Mouse (Mus musculus) hindbrain, embryonic 14.5 days (tissue): ENCODE results near the gene Nav2. TPM values are rescaled to one million over a fixed set of nuclear protein-coding genes. Genes with fewer than 3 reads are reported as not detected.

Experiments
- ATAC-seq: fragments of 200-750 bp; cut with Nextera tagmentation; 2 replicates; pipeline ENCODE4 v1.8.0; 2017; ENCODE audit warnings: moderate number of reproducible peaks, mild to moderate bottlenecking, moderate TSS enrichment, moderate library complexity; ENCODE audit not compliant: low FRiP score
- DNase-seq: peaks from one replicate; pipeline ENCODE4 v3.0.0-alpha.2; 2015; ENCODE audit warnings: low spot score
- H3K27ac ChIP-seq: fragments of 300-500 bp; sonication (generic); 2 replicates; pipeline ENCODE4 v1.5.1; 2014; ENCODE audit warnings: mild to moderate bottlenecking, moderate library complexity
- H3K27me3 ChIP-seq: fragments of 300-500 bp; sonication (generic); 2 replicates; pipeline ENCODE4 v1.6.1; 2014; ENCODE audit warnings: mild to moderate bottlenecking, low read length, mixed read lengths; ENCODE audit not compliant: control insufficient read depth, insufficient read depth
- H3K36me3 ChIP-seq: fragments of 300-500 bp; sonication (generic); replicated peaks from 2 replicates; pipeline ENCODE4 v1.6.1; 2014; ENCODE audit not compliant: control insufficient read depth, insufficient read depth
- H3K4me1 ChIP-seq: fragments of 300-500 bp; sonication (generic); replicated peaks from 2 replicates; pipeline ENCODE4 v1.6.1; 2014; ENCODE audit warnings: antibody characterized with exemption, low read length, mixed read lengths; ENCODE audit not compliant: control insufficient read depth, insufficient read depth
- H3K4me2 ChIP-seq: fragments of 300-500 bp; sonication (generic); replicated peaks from 2 replicates; pipeline ENCODE4 v1.6.1; 2014; ENCODE audit warnings: mild to moderate bottlenecking, moderate library complexity
- H3K4me3 ChIP-seq: fragments of 300-500 bp; sonication (generic); replicated peaks from 2 replicates; pipeline ENCODE4 v1.5.1; 2014; ENCODE audit warnings: mild to moderate bottlenecking, low read length
- H3K9ac ChIP-seq: fragments of 300-500 bp; sonication (generic); 2 replicates; pipeline ENCODE4 v1.6.1; 2014
- H3K9me3 ChIP-seq: fragments of 300-500 bp; sonication (generic); 2 replicates; pipeline ENCODE4 v1.6.1; 2016; ENCODE audit warnings: low read length; ENCODE audit not compliant: control insufficient read depth
- WGBS: fragments of 180-500 bp; shearing (Covaris S2); extraction: QIAGEN DNeasy Blood & Tissue Kit; methylation state at CpG from one replicate; pipeline ENCODE4 v1.1.7; 2014; 5-methylcytosine and 5-hydroxymethylcytosine counted together
- polyA plus RNA-seq: library from polyadenylated mRNA; unstranded; fragments of >200 nt; fragmentation: Nextera tagmentation; extraction: Ambion mirVana; gene quantifications from 2 replicates; pipeline ENCODE4 v1.2.1, GENCODE M21; 2014

Gene Nav2
- polyA plus RNA-seq, 1 experiment from 2014 or later, result 28.2 TPM

DNA sequence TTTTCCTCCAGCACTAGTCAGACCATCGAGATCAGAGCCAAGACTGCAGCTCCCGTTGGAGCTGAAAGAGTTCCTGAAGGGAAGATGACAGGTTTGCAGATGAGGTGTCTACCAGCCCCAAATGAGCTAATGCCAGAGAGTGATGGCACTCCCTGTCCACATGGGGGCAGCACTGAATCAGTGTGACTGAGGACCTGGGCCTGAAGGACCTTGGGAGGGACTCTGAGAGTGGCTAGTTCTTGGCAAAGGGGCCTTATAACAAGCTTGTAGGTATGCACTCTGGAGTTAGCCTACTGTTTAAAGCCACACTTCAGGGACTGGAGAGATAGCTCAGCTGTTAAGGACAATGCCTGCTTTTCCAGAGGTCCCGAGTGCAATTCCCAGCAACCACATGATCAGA is 217.0 kb downstream of the Nav2 start:
- 34% methylated on average over 3 of the region's 3 CpGs for WGBS
- ATAC-seq (no peak), DNase-seq (peak; percentile 73)
- Histone ChIP-seq H3K27me3 (no peaks in the 10 kb centered on the region), H3K9ac (no peak overlapping the region), H3K4me1 (peaks cover 7% of the 10 kb centered on the region), H3K36me3 (no peaks in the 10 kb centered on the region), H3K9me3 (no peaks in the 10 kb centered on the region), H3K27ac (no peak overlapping the region), H3K4me2 (no peak overlapping the region), H3K4me3 (no peak overlapping the region)

DNA sequence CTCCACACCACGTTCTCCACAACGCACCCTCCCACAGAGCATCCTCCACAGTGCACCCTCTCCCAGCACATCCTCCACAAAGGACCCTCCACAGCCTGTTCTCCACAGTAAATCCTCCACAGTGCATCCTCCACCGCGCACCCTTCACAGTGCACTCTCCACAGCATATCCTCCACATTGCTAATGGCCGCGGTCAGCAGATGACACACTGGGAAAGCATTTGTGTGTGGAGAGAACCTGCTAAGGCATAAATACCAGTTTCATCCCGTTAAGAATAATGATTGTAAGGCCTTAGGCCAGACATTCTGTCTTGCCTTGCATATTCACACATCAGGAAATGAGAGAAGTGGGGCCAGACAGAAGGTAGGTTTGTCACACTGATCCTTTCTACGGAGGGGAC is 219.7 kb downstream of the Nav2 start:
- H3K4me1 ChIP-seq, result peaks cover 4% of the 10 kb centered on the region; the same call in 1 of the 2 replicates
- H3K9ac ChIP-seq, result no peak overlapping the region
- DNase-seq (no peak), ATAC-seq (no peak)
- no peaks in the 10 kb centered on the region for H3K9me3 ChIP-seq
- no peak overlapping the region for H3K4me3 ChIP-seq
- no peak overlapping the region for H3K4me2 ChIP-seq
- WGBS, result 89% methylated on average over 8 of the region's 8 CpGs
- no peaks in the 10 kb centered on the region for H3K27me3 ChIP-seq
- H3K27ac ChIP-seq, result no peak overlapping the region
- no peaks in the 10 kb centered on the region for H3K36me3 ChIP-seq

DNA sequence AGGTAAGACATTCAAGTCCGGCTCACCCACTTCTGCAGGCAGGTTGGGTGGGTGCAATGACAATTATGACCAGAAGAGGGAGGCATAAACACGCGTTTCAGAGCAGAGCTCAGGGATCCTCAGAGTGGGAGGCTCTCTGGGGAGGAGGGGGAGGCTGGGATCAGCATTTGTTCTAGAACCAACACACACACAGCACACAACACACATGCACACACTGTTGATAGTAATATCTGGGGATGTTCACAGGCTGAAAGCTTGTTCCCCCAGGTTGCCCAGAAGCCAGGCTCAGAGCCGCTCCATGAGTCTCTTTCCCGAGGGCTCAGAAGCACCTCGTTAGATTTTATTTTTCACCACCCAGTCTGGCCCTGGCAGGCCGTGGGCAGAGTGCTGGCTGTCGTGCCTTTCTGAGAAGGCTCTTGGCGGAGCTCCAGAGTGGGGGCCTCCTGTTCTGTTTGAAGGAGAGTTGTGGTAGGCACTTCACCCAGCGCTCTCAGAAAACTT is 224.4 kb downstream of the Nav2 start:
- no peak overlapping the region for H3K4me2 ChIP-seq
- no peak overlapping the region for H3K27ac ChIP-seq
- H3K9me3 ChIP-seq, result no peaks in the 10 kb centered on the region
- WGBS, result 32% methylated on average over 10 of the region's 10 CpGs
- no peak overlapping the region for H3K9ac ChIP-seq
- H3K4me1 ChIP-seq, result peaks cover 4% of the 10 kb centered on the region; the same call in 1 of the 2 replicates
- no peak overlapping the region for H3K4me3 ChIP-seq
- peak; percentile 72 for ATAC-seq
- H3K36me3 ChIP-seq, result no peaks in the 10 kb centered on the region
- DNase-seq, result peak; percentile 95
- H3K27me3 ChIP-seq, result no peaks in the 10 kb centered on the region

DNA sequence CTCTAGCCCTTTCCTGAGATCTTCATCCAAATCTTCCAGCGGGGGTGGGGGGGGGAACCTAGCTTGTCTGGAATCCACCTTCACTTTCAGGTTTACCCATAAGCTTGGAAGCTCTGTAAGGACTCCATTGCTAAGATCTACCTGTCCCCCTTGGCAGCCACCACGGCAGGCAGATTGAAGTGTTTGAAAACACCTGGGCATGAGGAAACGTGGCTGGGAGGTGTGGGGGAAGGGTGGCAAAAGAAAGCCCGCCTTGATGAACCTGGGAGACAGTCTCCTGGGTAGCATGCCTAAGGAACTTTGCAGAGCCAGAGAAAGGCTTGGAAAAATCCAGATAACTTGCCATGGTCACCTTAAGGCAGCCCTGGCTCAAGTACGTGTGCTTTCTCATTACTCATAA is 225.9 kb downstream of the Nav2 start:
- H3K9ac ChIP-seq, result no peak overlapping the region
- 78% methylated on average over 5 of the region's 5 CpGs for WGBS

DNA sequence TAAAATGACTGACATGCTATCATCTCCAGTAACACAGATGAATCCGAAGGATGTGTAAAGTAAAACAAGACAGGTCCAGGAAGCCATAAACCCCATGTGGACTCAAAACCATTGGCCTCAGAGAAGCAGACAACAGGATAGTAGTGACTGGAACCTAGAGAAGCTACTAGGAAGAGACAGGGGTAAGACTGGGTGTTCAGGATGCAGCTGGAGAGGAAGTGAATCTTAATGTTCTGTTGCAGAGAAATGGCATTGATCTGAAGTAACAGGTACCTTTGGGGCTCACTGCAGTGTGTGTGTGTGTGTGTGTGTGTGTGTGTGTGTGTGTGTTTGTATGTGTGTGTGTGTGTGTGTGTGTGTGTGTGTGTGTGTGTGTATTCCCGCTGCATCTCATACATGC is 231.2 kb downstream of the Nav2 start:
- 88% methylated on average over 2 of the region's 2 CpGs for WGBS
- DNase-seq (no peak), ATAC-seq (no peak)
- H3K9me3 ChIP-seq, result 0 out of 2 replicates have a peak, but pooled peaks cover 6% of the 10 kb centered on the region
- no peaks in the 10 kb centered on the region for H3K36me3 ChIP-seq
- no peak overlapping the region for H3K27ac ChIP-seq
- H3K4me1 ChIP-seq, result no peaks in the 10 kb centered on the region
- no peaks in the 10 kb centered on the region for H3K27me3 ChIP-seq
- H3K9ac ChIP-seq, result no peak overlapping the region
- no peak overlapping the region for H3K4me3 ChIP-seq
- H3K4me2 ChIP-seq, result no peak overlapping the region

More for the DNA sequence above, 225.9 kb downstream of the Nav2 start:
- no peak for DNase-seq
- Histone ChIP-seq H3K4me3 (no peak overlapping the region), H3K27me3 (no peaks in the 10 kb centered on the region), H3K4me2 (no peak overlapping the region), H3K4me1 (peaks cover 4% of the 10 kb centered on the region; the same call in 1 of the 2 replicates), H3K27ac (no peak overlapping the region), H3K36me3 (no peaks in the 10 kb centered on the region), H3K9me3 (no peaks in the 10 kb centered on the region)
- no peak for ATAC-seq

DNA sequence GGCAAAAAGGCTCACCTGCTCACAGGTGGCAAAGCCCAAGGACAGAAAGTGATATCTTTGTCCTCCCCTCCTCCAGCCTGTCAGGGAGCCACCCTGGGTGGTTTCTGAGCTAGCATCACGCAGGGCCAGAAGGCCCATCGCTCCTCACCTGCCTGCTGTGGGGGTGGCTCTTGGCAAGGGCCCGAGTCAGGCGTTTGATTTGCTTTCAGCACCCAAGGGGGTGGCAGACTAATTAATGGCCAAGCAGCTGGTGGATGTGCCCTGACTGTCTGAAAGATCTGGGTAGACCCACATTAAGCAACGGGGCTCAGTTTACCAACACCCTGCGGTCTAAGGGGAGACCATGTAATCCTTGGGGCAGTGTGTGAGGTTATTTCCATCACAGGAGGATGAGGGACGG is 235.4 kb downstream of the Nav2 start:
- H3K36me3 ChIP-seq, result no peaks in the 10 kb centered on the region
- 0 out of 2 replicates have a peak, but pooled peaks cover 6% of the 10 kb centered on the region for H3K9me3 ChIP-seq
- H3K27ac ChIP-seq, result no peak overlapping the region
- no peak overlapping the region for H3K9ac ChIP-seq
- peaks cover 17% of the 10 kb centered on the region for H3K4me1 ChIP-seq
- ATAC-seq (no peak), DNase-seq (no peak)
- H3K4me2 ChIP-seq, result no peak overlapping the region
- H3K27me3 ChIP-seq, result no peaks in the 10 kb centered on the region
- H3K4me3 ChIP-seq, result no peak overlapping the region
- WGBS, result 68% methylated on average over 7 of the region's 7 CpGs

DNA sequence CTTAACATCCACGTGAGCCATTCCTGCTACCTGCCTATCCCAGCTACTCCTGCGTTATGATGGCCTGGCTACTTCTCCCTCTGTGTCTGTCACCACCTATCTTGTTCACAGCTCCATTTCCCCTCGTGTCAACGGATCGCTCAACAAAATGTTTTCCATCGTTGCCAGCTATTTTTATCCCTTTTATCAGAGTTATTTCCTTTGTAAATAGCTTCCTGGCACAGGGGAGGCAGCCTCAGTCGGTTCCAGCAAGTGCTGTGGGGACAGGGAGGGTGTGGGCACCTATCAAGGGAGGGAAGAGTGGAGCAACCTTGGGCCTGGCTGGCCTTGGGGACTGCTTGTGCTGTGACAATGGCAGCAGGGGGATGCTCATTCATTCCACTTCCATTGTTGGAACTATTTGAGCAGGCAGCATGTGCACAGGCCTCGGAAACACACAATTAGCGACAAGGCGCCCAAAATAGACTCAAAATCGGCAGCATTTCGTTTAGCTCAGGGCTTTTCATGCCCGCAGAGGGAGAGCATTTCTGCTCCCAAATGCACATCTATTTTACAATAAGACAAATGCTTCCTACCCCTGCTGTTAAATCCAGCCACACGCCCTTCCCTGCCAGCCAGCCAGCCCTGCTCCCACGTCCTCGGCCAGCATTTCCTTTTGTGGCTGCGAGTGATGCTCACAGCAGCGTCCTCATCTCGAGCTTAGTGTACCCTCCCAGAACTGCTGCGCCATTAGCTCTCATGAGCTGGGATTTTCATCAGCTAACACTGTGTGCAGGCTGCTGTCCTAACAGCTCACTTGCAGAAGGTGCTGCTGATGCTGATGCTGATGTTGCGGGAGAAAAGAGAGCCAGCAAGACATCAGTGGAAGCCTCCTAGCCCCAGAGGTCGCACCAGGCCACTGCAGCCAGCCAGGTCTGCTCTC is 237.5 kb downstream of the Nav2 start:
- Histone ChIP-seq H3K9me3 (0 out of 2 replicates have a peak, but pooled peaks cover 6% of the 10 kb centered on the region), H3K9ac (peak overlapping the region; percentile 44), H3K4me1 (peaks cover 17% of the 10 kb centered on the region), H3K27me3 (no peaks in the 10 kb centered on the region), H3K4me3 (no peak overlapping the region), H3K4me2 (0 out of 2 replicates have a peak overlapping the region, but pooled peaks have one; percentile 17), H3K36me3 (no peaks in the 10 kb centered on the region), H3K27ac (peak overlapping the region; percentile 81)
- ATAC-seq (peak; percentile 69; the same call in 1 of the 2 replicates), DNase-seq (peak; percentile 51)
- 30% methylated on average over 22 of the region's 22 CpGs for WGBS

DNA sequence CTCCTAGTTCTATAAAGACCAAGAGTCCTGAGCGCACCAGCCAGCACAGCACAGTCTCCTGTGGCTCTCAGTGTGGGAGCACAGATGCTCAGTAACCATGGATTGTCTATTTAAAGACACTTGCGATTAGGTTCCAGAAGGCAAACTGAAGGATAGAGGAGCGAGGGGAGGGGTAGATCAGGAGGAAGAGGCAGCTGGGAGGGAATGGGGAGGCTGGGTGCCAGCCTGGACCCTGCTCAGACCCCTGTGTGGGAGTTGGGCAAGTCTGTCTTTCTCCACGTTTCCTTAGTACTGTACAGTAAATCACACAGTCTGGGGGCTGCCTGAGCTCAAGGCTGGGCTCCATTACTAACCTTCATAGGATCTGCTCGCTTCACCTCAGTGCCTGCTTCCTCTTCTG is 243.8 kb downstream of the Nav2 start:
- ATAC-seq (peak; percentile 63; the same call in 1 of the 2 replicates), DNase-seq (no peak)
- Histone ChIP-seq H3K36me3 (no peaks in the 10 kb centered on the region), H3K27ac (peak overlapping the region; percentile 55), H3K27me3 (no peaks in the 10 kb centered on the region), H3K9ac (no peak overlapping the region), H3K4me3 (no peak overlapping the region), H3K4me2 (no peak overlapping the region), H3K4me1 (peaks cover 11% of the 10 kb centered on the region; the same call in 1 of the 2 replicates), H3K9me3 (peaks cover 6% of the 10 kb centered on the region; the same call in 1 of the 2 replicates)
- WGBS, result 53% methylated on average over 5 of the region's 5 CpGs

DNA sequence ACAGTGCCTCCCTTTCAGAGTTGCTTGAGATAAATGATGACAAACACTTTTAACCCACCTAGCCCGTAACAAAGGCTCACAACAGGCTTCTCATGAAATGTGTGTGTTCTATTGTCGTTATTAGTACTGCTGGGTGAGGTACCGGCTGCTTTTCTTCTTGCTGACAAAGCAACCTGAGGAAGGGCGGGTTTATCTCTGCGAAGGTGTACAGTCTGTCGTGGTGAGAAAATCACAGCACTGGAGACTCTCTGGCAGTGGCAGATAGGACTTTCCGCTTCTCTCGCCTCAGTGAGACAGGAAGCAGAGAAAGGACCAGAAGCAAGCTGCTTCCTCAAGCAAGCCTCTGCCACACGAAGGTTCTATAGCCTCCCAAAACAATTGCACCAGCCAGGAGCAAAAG is 244.2 kb downstream of the Nav2 start:
- H3K9me3 ChIP-seq, result peaks cover 6% of the 10 kb centered on the region; the same call in 1 of the 2 replicates
- 66% methylated on average over 9 of the region's 9 CpGs for WGBS
- DNase-seq, result no peak
- H3K27ac ChIP-seq, result peak overlapping the region; percentile 58
- no peak overlapping the region for H3K9ac ChIP-seq
- H3K4me3 ChIP-seq, result no peak overlapping the region
- H3K4me2 ChIP-seq, result no peak overlapping the region
- no peaks in the 10 kb centered on the region for H3K36me3 ChIP-seq
- peaks cover 11% of the 10 kb centered on the region; the same call in 1 of the 2 replicates for H3K4me1 ChIP-seq
- no peaks in the 10 kb centered on the region for H3K27me3 ChIP-seq
- no peak; the same call in 1 of the 2 replicates for ATAC-seq
